Mouse (Mus musculus): Measurements from ENCODE around the gene Cds2. TPM values are rescaled to one million over a fixed set of nuclear protein-coding genes. Genes with fewer than 3 reads are reported as not detected.
"Not testable (repeated sequence)": the region's sequence is repeated elsewhere in the genome, so short reads cannot be mapped to it uniquely, and the experiment has no call there.

Cds2 gene
- polyA plus RNA-seq, 1 experiment: 57.8 TPM

GRCm38 (mm10) chr2:132309398-132309930, 46.5 kb downstream of the Cds2 start:
- TF ChIP-seq CTCF (IDR thresholded peaks at IDR 0.05; ENCODE audit: low read depth, low read length): no peak
- TF ChIP-seq POLR2A (IDR thresholded peaks at IDR 0.05; ENCODE audit: borderline replicate concordance, low read depth, low read length): no peak
- no peaks in the 10 kb centered on the region for H3K4me1 ChIP-seq (ENCODE audit: control insufficient read depth, insufficient read depth, low read length)
- H3K27ac ChIP-seq (ENCODE audit: insufficient read depth, low read depth, low read length): no peak overlapping the region
- no peak overlapping the region for H3K4me3 ChIP-seq (ENCODE audit: insufficient read depth, low read length)

GRCm38 (mm10) chr2:132312616-132313015, 49.7 kb downstream of the Cds2 start:
- no peak overlapping the region for H3K4me3 ChIP-seq (ENCODE audit: insufficient read depth, low read length)
- no peaks in the 10 kb centered on the region for H3K4me1 ChIP-seq (ENCODE audit: control insufficient read depth, insufficient read depth, low read length)
- no peak overlapping the region for H3K27ac ChIP-seq (ENCODE audit: insufficient read depth, low read depth, low read length)
- no peak for TF ChIP-seq POLR2A (IDR thresholded peaks at IDR 0.05; ENCODE audit: borderline replicate concordance, low read depth, low read length)
- no peak for TF ChIP-seq CTCF (IDR thresholded peaks at IDR 0.05; ENCODE audit: low read depth, low read length)

GRCm38 (mm10) chr2:132313568-132313967, 50.6 kb downstream of the Cds2 start:
- Histone ChIP-seq H3K4me1 (ENCODE audit: control insufficient read depth, insufficient read depth, low read length) (no peaks in the 10 kb centered on the region), H3K27ac (ENCODE audit: insufficient read depth, low read depth, low read length) (no peak overlapping the region), H3K4me3 (ENCODE audit: insufficient read depth, low read length) (no peak overlapping the region)
- TF ChIP-seq POLR2A (IDR thresholded peaks at IDR 0.05; ENCODE audit: borderline replicate concordance, low read depth, low read length) (no peak), CTCF (IDR thresholded peaks at IDR 0.05; ENCODE audit: low read depth, low read length) (no peak)

- not testable (repeated sequence) for H3K4me1 ChIP-seq (ENCODE audit: control insufficient read depth, insufficient read depth, low read length); H3K27ac ChIP-seq (ENCODE audit: insufficient read depth, low read depth, low read length); H3K4me3 ChIP-seq (ENCODE audit: insufficient read depth, low read length)
Observed at GRCm38 (mm10) chr2:132314057-132314456, 51.1 kb downstream of the Cds2 start.

- H3K4me3 ChIP-seq (ENCODE audit: insufficient read depth, low read length): no peak overlapping the region
- H3K27ac ChIP-seq (ENCODE audit: insufficient read depth, low read depth, low read length): no peak overlapping the region
- H3K4me1 ChIP-seq (ENCODE audit: control insufficient read depth, insufficient read depth, low read length): no peaks in the 10 kb centered on the region
- TF ChIP-seq POLR2A (IDR thresholded peaks at IDR 0.05; ENCODE audit: borderline replicate concordance, low read depth, low read length): no peak
- peak; percentile 81 for TF ChIP-seq CTCF (IDR thresholded peaks at IDR 0.05; ENCODE audit: low read depth, low read length)
Observed at GRCm38 (mm10) chr2:132316041-132316808, 53.3 kb downstream of the Cds2 start.

GRCm38 (mm10) chr2:132317178-132317577, 54.2 kb downstream of the Cds2 start:
- no peaks in the 10 kb centered on the region for H3K4me1 ChIP-seq (ENCODE audit: control insufficient read depth, insufficient read depth, low read length)
- TF ChIP-seq POLR2A (IDR thresholded peaks at IDR 0.05; ENCODE audit: borderline replicate concordance, low read depth, low read length) (no peak), CTCF (IDR thresholded peaks at IDR 0.05; ENCODE audit: low read depth, low read length) (no peak)
- H3K27ac ChIP-seq (ENCODE audit: insufficient read depth, low read depth, low read length): no peak overlapping the region
- no peak overlapping the region for H3K4me3 ChIP-seq (ENCODE audit: insufficient read depth, low read length)

GRCm38 (mm10) chr2:132320516-132320915, 57.6 kb downstream of the Cds2 start:
- no peak overlapping the region for H3K27ac ChIP-seq (ENCODE audit: insufficient read depth, low read depth, low read length)
- H3K4me3 ChIP-seq (ENCODE audit: insufficient read depth, low read length): no peak overlapping the region
- TF ChIP-seq POLR2A (IDR thresholded peaks at IDR 0.05; ENCODE audit: borderline replicate concordance, low read depth, low read length) (no peak), CTCF (IDR thresholded peaks at IDR 0.05; ENCODE audit: low read depth, low read length) (no peak)
- H3K4me1 ChIP-seq (ENCODE audit: control insufficient read depth, insufficient read depth, low read length): no peaks in the 10 kb centered on the region

- Histone ChIP-seq H3K4me1 (ENCODE audit: control insufficient read depth, insufficient read depth, low read length) (no peaks in the 10 kb centered on the region), H3K4me3 (ENCODE audit: insufficient read depth, low read length) (no peak overlapping the region), H3K27ac (ENCODE audit: insufficient read depth, low read depth, low read length) (no peak overlapping the region)
- TF ChIP-seq POLR2A (IDR thresholded peaks at IDR 0.05; ENCODE audit: borderline replicate concordance, low read depth, low read length) (no peak), CTCF (IDR thresholded peaks at IDR 0.05; ENCODE audit: low read depth, low read length) (no peak)
Observed at GRCm38 (mm10) chr2:132323541-132323940, 60.6 kb downstream of the Cds2 start.

- TF ChIP-seq POLR2A (IDR thresholded peaks at IDR 0.05; ENCODE audit: borderline replicate concordance, low read depth, low read length): no peak
- no peak for TF ChIP-seq CTCF (IDR thresholded peaks at IDR 0.05; ENCODE audit: low read depth, low read length)
- Histone ChIP-seq H3K4me1 (ENCODE audit: control insufficient read depth, insufficient read depth, low read length) (no peaks in the 10 kb centered on the region), H3K4me3 (ENCODE audit: insufficient read depth, low read length) (no peak overlapping the region), H3K27ac (ENCODE audit: insufficient read depth, low read depth, low read length) (no peak overlapping the region)
Observed at GRCm38 (mm10) chr2:132337202-132337601, 74.3 kb downstream of the Cds2 start.

GRCm38 (mm10) chr2:132340350-132340749, 77.4 kb downstream of the Cds2 start:
- no peak overlapping the region for H3K4me3 ChIP-seq (ENCODE audit: insufficient read depth, low read length)
- TF ChIP-seq POLR2A (IDR thresholded peaks at IDR 0.05; ENCODE audit: borderline replicate concordance, low read depth, low read length): no peak
- no peak for TF ChIP-seq CTCF (IDR thresholded peaks at IDR 0.05; ENCODE audit: low read depth, low read length)
- H3K27ac ChIP-seq (ENCODE audit: insufficient read depth, low read depth, low read length): no peak overlapping the region
- H3K4me1 ChIP-seq (ENCODE audit: control insufficient read depth, insufficient read depth, low read length): no peaks in the 10 kb centered on the region

All from bone marrow macrophage, adult 2 months (primary cell).